Mouse (Mus musculus): ENCODE results near the gene Mapkapk2. TPM values are rescaled to one million over a fixed set of nuclear protein-coding genes. Genes with fewer than 3 reads are reported as not detected.

The Mapkapk2 gene
- polyA plus RNA-seq, 1 experiment from 2014 or later, result 42.7 TPM

Other genes starting within 250 kb of the Mapkapk2 start
- gene Fcmr, start 232.2 kb downstream of the Mapkapk2 start, polyA plus RNA-seq (2015; fragmentation: Nextera tagmentation; extraction: Ambion mirVana), result not detected in 2 replicates
- not detected in 2 replicates for gene Il24, start 210.4 kb downstream of the Mapkapk2 start, polyA plus RNA-seq (2015; fragmentation: Nextera tagmentation; extraction: Ambion mirVana)
- gene Il20, start 186.4 kb downstream of the Mapkapk2 start, polyA plus RNA-seq (2015; fragmentation: Nextera tagmentation; extraction: Ambion mirVana), result not detected in 2 replicates
- not detected in 2 replicates for gene Il19, start 157.7 kb downstream of the Mapkapk2 start, polyA plus RNA-seq (2015; fragmentation: Nextera tagmentation; extraction: Ambion mirVana)
- 0.10 TPM in 1 of 2 replicates, not detected in the other for gene Il10, start 78.0 kb downstream of the Mapkapk2 start, polyA plus RNA-seq (2015; fragmentation: Nextera tagmentation; extraction: Ambion mirVana)
- gene Dyrk3, start 40.5 kb upstream of the Mapkapk2 start, polyA plus RNA-seq (2015; fragmentation: Nextera tagmentation; extraction: Ambion mirVana), result 2.9 and 3.0 TPM in 2 replicates
- gene Eif2d, start 55.4 kb upstream of the Mapkapk2 start, polyA plus RNA-seq (2015; fragmentation: Nextera tagmentation; extraction: Ambion mirVana), result 63.1 and 65.4 TPM in 2 replicates
- 1.9 and 2.1 TPM in 2 replicates for gene Rassf5, start 147.4 kb upstream of the Mapkapk2 start, polyA plus RNA-seq (2015; fragmentation: Nextera tagmentation; extraction: Ambion mirVana)
- gene Ikbke, start 181.8 kb upstream of the Mapkapk2 start, polyA plus RNA-seq (2015; fragmentation: Nextera tagmentation; extraction: Ambion mirVana), result 3.5 and 3.7 TPM in 2 replicates